Mouse (Mus musculus) embryo, embryonic 10 days (tissue): ENCODE results near the gene Rfpl4.
"Not testable (repeated sequence)": the region's sequence is repeated elsewhere in the genome, so short reads cannot be mapped to it uniquely, and the experiment has no call there.

ENCODE experiments used
- DNase-seq: peaks from one replicate; pipeline ENCODE4 v3.0.0-alpha.2; 2015; ENCODE audit warnings: low spot score

Rfpl4 gene

GRCm38 (mm10) chr7:5080815-5081214, 35.9 kb downstream of the Rfpl4 start:
- no peak for DNase-seq

DNA sequence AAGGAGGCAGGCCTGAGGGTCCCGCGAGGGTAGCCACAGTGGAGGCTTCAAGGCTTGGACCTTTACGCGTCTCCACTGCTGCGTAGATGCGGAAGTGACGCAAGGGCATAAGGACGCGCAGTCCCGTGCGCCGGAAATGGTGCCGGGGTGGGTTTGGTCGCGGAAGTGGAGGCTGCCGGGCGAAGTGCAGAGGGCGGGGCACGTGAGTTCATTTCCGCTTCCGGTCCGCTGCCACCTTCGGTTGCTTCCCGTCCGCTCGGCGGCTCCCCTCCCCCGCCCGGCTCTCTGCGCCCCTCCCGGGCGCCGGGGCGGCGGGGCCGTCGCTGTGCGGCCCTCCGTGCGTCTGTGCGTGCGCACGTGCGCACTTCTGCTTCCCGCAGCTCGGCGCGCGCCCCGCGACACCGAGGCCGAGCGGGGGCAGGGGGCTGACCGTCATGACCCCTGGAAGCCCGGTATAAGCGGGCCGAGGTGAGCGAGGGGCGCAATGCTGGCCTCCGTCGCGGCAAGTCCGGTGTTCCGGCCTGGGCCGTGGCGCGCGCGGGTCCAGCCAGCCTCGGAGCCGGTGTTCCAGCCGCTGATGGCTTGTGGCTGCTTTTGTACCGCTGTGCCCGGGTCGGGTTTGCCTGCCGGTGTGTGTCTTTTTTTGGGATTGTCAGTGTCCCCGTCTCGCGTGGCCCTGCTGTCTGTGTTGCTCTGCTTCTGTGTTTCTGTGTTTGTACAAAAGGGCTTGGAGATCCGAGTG, 36.6 kb downstream of the Rfpl4 start, which contains the start of gene Epn1:
Gene Epn1 (plus strand): TSS at position 226 of the 742 bp plus-strand sequence.
- DNase-seq, result peak; percentile 99

DNA sequence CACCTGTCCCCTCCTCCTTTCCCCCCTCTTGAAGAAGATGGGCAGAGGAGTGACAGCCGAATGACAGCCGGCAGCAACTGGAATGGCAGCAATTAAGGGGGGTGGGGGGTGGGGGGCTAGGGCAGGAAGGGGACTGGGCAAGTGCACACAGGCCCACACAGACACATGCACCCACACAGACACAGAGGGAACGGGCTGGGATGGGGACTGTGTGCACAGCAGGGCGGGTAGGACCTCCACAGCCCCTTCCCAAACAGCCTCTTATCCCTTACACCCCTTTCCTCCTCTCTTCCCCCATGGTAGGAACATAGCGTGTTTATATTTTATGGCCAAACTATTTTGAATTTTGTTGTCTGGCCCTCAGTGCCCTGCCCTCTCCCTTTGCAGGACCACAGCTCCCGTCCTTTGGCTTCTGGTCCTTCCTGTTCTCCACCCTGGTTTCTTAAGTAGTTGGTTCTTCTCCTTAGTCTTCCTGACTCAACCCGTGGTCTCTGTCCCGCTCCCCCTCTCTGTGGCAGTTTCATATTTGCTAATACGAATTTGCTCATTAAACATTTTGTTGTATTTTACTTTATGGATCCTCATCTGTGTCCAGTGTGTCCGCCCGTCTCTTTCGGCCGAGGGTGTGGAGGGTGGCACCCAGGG, 37.3 kb downstream of the Rfpl4 start:
- not testable (repeated sequence) for DNase-seq

DNA sequence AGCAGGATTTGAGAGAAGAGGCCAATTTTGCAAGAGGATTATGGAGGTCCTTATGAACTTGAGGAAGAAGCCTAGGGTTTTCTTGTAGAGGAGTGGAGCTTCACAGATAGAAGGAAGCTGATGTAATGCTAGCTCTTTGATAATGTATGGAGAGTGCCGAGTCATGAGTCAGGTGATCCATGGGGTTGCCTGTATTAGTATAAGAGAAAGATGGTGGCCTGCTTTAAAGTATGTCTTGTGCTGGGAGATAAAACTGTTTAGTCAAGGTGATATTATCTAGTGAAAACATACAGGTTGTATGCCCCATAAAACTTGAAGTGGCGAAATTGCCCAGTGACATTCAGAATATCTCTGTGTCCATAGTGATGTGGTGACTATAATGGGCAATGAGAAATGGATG, 39.8 kb downstream of the Rfpl4 start:
- no peak for DNase-seq

- no peak for DNase-seq
These were observed 41.8 kb downstream of the Rfpl4 start for GRCm38 (mm10) chr7:5074984-5075383.

GRCm38 (mm10) chr7:5073586-5073985, 43.2 kb downstream of the Rfpl4 start:
- no peak for DNase-seq

DNA sequence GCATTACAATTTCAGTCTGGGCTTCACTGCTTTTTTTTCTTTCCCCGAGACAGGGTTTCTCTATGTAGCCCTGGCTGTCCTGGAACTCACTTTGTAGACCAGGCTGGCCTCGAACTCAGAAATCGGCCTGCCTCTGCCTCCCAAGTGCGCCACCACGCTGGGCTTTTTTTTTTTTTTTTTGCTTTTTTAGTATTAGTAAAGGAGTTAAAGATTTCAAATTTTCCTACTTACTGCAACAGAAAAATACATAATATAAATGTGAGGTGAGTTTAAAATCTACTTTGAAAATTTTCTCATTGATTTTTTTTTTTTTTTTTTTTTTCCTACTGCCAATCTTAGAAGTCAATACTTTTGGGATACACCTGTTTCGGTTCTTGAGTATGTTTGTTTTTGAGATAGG, 51.9 kb downstream of the Rfpl4 start:
- no peak for DNase-seq

- DNase-seq, result peak; percentile 90
These were observed 54.3 kb downstream of the Rfpl4 start for GRCm38 (mm10) chr7:5062360-5063001.

- DNase-seq, result peak; percentile 88
These were observed 54.9 kb downstream of the Rfpl4 start, which contains the start of gene U2af2 for GRCm38 (mm10) chr7:5061774-5062359. Gene U2af2 (plus strand): TSS chr7:5062143.

GRCm38 (mm10) chr7:5060944-5061773, 55.6 kb downstream of the Rfpl4 start:
- peak; percentile 99 for DNase-seq

DNA sequence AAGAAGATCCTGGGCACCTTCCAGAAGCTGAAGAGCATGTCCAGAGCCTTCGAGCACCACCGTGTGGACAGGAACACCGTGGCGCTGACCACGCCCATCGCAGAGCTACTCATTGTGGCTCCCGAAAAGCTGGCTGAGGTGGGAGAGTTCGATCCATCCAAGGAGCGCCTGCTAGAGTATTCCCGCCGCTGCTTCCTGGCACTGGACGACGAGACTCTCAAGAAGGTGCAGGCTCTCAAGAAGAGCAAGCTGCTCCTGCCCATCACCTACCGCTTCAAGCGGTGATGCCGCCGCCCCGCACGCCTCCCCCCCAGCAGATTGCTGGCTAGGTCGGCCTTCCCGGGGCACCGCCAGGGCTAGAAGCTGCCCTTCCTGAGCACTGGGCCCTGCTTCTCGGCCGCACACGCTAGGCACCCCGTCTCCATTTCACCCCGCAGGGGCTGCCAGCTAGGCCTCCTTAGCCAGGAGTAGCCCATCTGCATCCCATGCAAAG, 56.5 kb downstream of the Rfpl4 start:
- peak; percentile 95 for DNase-seq
